Mouse (Mus musculus): ENCODE measurements at regions not wholly inside any gene's neighbourhood (a gene's known extent, or its start where the extent isn't known, plus 50 kb on each side); places are given as distances from the start of the nearest gene placed in this dataset.

GRCm38 (mm10) chr8:126855056-126855609 is 90.5 kb downstream of the Tomm20 start:
- in situ Hi-C loops (cut with MboI, MseI) = loop anchor here (25.0 kb wide), 1 partner anchor 1632 kb away; no protein-coding TSS in a partner anchor

- in situ Hi-C loops (cut with MboI, MseI) = loop anchor here (25.0 kb wide), 1 partner anchor 1633 kb away; no protein-coding TSS in a partner anchor
Measured at GRCm38 (mm10) chr8:126854121-126855055, 91.3 kb downstream of the Tomm20 start.

- in situ Hi-C loops (cut with MboI, MseI) = loop anchor here (25.0 kb wide), 1 partner anchor 1634 kb away; no protein-coding TSS in a partner anchor
Measured at GRCm38 (mm10) chr8:126852663-126853390, 92.8 kb downstream of the Tomm20 start.

GRCm38 (mm10) chr8:126852184-126852583 is 93.5 kb downstream of the Tomm20 start:
- in situ Hi-C loops (cut with MboI, MseI) = loop anchor here (25.0 kb wide), 1 partner anchor 1635 kb away; no protein-coding TSS in a partner anchor

GRCm38 (mm10) chr8:126851780-126852179 is 93.9 kb downstream of the Tomm20 start:
- in situ Hi-C loops (cut with MboI, MseI) = loop anchor here (25.0 kb wide), 1 partner anchor 1636 kb away; no protein-coding TSS in a partner anchor

- in situ Hi-C loops (cut with MboI, MseI) = loop anchor here (25.0 kb wide), 1 partner anchor 1637 kb away; no protein-coding TSS in a partner anchor
Measured at GRCm38 (mm10) chr8:126850189-126850535, 95.5 kb downstream of the Tomm20 start.

- in situ Hi-C loops (cut with MboI, MseI) = loop anchor here (5.0 to 25.0 kb wide), 5 partner anchors 33 to 1638 kb away; no protein-coding TSS in a partner anchor
Measured at GRCm38 (mm10) chr8:126849411-126850188, 96.0 kb downstream of the Tomm20 start.

- in situ Hi-C loops (cut with MboI, MseI) = loop anchor here (5.0 to 10.0 kb wide), 4 partner anchors 34 to 264 kb away; no protein-coding TSS in a partner anchor
Measured at GRCm38 (mm10) chr8:126848369-126849105, 97.1 kb downstream of the Tomm20 start.

GRCm38 (mm10) chr8:126847664-126848353 is 97.8 kb downstream of the Tomm20 start:
- in situ Hi-C loops (cut with MboI, MseI) = loop anchor here (5.0 to 10.0 kb wide), 4 partner anchors 34 to 263 kb away; no protein-coding TSS in a partner anchor

GRCm38 (mm10) chr8:126846188-126846565 is 99.5 kb downstream of the Tomm20 start:
- in situ Hi-C loops (cut with MboI, MseI) = loop anchor here (5.0 to 10.0 kb wide), 4 partner anchors 36 to 261 kb away; no protein-coding TSS in a partner anchor

GRCm38 (mm10) chr8:126845530-126846187 is 100.0 kb downstream of the Tomm20 start:
- in situ Hi-C loops (cut with MboI, MseI) = loop anchor here (5.0 to 10.0 kb wide), 4 partner anchors 37 to 261 kb away; no protein-coding TSS in a partner anchor

- in situ Hi-C loops (cut with MboI, MseI) = loop anchor here (5.0 to 10.0 kb wide), 4 partner anchors 38 to 260 kb away; no protein-coding TSS in a partner anchor
Measured at GRCm38 (mm10) chr8:126844627-126845026, 101.0 kb downstream of the Tomm20 start.

- in situ Hi-C loops (cut with MboI, MseI) = loop anchor here (10.0 kb wide), 1 partner anchor 256 kb away; no protein-coding TSS in a partner anchor
Measured at GRCm38 (mm10) chr8:126841187-126841586, 104.5 kb downstream of the Tomm20 start.

GRCm38 (mm10) chr8:126839712-126840355 is 105.8 kb downstream of the Tomm20 start:
- in situ Hi-C loops (cut with MboI, MseI) = loop anchor here (10.0 kb wide), 1 partner anchor 255 kb away; no protein-coding TSS in a partner anchor

GRCm38 (mm10) chr8:126839039-126839711 is 106.5 kb downstream of the Tomm20 start:
- in situ Hi-C loops (cut with MboI, MseI) = no loop called here

GRCm38 (mm10) chr8:126838228-126838627 is 107.4 kb downstream of the Tomm20 start:
- in situ Hi-C loops (cut with MboI, MseI) = no loop called here

GRCm38 (mm10) chr8:126837318-126838025 is 108.2 kb downstream of the Tomm20 start:
- in situ Hi-C loops (cut with MboI, MseI) = no loop called here
